Mouse (Mus musculus) spleen, postnatal 14 days (tissue): ENCODE data around the gene Cdh13.

Source experiments
- DNase-seq, 2 experiments: peaks; one replicate each; pipeline ENCODE4 v3.0.0; 2021 to 2022; ENCODE audit warnings: low spot score in 2 of 2

Cdh13 gene

DNA sequence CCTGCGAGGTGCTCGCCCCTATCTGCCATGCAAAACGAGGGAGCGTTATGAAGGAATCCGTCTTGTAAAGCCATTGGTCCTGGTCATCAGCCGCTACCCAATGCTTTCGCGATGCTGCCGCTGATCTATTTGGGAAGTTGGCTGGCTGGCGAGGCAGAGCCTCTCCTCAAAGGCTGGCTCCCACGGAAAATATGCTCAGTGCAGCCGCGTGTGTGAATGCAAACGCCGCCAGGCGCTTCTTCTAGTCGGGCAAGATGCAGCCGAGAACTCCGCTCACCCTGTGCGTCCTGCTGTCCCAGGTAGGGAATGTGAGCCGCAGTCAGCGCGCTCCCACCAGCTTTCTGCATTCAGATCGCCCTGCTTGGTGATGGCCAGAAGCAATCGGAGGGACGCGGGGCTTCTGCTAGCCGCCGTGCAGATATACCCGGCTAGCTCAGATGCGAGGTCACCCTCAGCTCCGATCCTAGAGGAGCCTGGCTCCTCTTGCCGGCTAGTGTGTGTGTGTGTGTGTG is at the start of gene Cdh13:
Gene Cdh13, plus strand, starts transcription at position 134 of the 512 bp plus-strand sequence.
- DNase-seq: no peak

DNA sequence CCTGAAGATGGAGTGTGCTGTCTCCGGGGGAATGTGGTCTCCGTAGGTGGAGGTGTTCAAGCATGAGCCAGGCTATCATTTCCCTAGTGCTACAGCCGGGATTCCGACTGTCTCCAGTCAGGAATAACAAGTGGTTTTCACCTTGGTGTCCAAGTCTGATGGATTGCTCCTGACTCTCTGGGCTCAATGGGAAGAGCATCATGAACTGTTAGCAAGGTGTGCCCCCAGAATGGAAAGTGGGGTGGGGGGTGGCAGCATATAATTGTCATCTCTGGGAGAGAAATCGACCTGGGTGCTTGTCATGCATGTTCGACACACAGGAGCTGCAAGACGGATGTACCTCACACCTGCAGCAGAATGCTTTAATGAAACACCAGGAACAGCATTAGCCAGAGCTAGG is 47.9 kb upstream of the Cdh13 start:
- DNase-seq: no peak

DNA sequence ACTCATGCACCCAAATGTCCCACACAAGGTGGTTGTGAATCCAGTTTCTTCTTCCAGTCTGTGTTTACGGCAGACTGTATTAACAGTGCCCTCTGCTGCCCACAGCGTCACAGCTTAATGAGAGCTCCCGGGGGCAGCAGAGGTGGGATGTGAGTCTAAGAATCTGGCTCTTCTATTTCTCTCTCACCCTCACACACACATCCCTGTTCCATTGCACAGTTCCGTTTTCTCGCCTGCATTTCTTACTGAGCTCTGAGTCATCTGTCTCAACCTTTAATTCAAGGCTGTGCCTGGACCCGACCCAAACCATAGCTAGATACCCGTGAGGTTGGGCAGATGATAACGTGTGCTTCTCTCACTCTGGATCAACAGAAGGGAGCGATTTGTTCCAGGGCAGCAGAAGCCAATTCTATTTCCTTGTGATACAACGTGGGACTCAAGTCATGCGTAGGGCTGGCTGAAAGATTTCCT is 46.3 kb upstream of the Cdh13 start:
- DNase-seq: no peak

DNA sequence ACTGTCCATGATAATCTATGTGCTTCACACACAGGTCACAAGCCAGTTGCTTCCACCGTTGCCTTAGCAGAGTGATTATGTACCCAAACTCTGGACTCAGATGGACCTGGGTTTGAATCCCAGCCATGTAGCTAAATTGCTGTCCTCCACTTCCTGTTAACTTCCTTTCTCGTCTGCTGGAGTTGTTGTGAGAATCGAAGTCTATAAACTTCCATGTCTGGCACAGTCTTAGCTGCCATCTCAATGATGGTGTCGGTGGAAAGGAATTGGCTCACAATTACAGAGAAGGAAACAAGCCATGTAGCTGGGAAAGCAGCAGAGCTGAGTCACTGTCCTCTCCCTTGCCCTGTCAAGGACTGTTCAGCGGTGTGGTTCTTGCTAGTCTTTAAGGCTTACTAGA is 45.4 kb upstream of the Cdh13 start:
- DNase-seq: no peak

DNA sequence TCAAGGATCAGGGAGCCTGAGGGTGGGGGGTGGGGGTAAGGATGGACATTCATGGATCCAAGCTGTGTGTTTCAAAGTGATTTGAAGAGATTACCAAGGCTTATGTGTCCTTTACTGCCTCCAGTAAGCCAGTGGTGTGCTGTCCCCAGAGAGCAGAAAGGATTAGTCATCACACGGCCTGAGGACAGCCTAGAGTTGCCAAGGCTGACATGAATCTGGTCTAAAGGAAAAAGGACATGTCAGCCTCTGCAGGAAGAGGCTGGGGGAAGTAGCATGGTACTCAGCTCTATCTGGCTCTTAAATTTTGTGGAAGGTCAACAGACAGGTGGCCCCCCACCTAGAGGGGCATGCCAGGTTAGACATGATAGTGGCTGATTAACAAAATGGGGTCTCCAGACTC is 44.3 kb upstream of the Cdh13 start:
- no peak for DNase-seq

DNA sequence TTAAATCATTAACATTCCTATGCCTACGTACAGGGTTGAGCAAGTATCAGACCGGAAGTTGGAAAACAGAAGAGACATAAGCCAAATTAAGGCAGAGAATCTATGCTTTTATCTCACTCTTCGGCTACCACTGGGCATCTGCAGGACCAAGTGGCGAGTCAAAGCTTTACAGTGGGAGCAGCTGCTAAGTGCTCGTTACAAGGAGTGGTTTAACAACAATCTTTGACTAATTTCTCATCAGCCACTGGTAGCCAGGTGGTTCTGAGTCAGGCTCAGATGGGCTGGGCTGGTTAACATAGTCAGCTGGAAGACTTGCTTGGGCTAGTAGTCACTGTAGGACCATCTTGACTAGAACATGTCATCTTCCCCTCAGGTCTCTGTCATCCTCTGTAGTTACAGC is 34.2 kb upstream of the Cdh13 start:
- no peak for DNase-seq

DNA sequence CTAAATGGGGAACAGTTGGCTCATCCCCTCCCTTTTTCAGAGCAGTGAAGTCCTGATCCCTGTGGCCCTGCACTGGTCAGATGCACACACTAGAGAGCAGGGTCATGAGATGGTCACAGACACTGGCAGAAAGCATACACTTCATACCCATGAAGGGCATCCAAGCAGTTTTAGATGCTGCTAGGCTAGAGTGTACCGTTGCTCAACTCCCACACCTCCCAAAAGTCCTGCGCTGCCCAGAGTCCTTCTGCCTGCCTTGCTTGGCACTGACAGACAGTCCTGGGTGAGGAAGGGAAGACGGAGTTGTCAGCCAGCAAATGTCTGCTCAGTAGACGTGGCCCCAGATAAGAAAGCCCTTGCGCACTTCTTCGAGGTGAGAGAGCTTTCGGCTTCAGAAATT is 33.6 kb upstream of the Cdh13 start:
- DNase-seq: no peak

DNA sequence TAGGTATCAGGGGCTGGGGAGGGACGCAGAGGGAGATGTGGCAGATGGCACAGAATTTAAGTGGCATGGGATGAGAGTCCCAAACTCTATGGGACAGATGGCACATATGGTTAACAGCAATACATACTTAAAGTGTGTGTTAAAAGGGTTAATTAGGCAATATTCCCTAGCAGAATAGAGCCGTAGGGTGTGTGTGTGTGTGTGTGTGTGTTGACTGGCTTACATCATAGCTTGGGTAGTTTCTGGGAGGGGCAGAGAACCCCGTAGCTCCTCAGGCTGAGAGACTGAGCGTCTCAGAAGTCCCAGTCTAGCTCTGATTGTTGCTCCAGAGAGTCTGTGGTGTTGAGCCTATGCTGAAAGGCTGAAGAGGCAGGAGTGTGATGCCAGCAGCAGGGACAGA is 20.4 kb upstream of the Cdh13 start:
- no peak for DNase-seq

DNA sequence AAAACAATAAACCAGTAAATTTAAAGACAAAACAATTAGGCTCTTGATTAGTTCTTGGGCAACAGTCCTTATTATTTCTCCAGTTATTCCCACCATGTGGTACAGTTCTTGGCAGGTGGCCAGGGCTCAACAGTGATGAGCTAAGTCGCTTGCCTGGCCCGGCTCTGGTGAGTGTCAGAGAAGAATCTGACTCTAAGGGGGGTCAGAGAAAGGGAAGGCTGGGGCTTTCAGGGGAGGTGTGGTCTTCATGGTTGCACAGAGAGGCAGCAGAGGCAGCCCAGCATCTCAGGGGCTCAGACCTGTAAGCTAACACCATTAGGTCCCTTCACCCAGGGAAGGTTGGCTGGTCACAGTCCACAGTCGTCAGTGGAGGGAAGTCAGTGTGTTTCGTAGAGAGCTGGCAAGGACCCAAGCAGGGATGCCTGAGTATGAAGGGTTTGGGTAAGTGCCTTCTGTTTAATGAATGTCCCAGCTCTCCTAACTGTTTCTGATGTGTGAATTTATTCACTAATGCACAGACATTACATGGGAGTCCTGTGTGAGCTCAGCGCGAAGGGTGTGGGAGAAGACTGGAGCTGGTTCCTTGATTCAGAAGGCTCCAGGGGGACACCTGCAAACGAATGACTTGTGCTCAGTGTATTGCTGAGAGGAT is 12.7 kb upstream of the Cdh13 start:
- no peak for DNase-seq

DNA sequence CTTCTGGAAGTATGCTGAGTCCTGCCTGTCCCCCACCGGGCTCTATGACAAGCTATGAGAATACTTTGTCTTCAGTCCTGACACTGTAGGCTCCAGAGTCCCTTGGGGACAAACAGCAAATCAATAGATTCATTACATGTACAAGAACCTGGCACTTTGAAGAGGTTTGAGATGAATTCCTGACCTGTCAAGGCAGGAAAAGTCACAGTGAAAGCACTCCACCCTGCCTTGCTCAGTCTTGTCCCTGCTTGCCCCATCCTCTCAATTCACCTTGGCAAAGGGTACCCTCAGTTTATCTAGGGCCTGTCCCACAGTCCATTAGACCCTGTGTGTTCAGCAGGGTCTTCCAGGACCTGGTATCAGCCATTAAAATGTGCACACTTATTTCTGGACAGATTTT is 11.0 kb upstream of the Cdh13 start:
- DNase-seq: no peak

DNA sequence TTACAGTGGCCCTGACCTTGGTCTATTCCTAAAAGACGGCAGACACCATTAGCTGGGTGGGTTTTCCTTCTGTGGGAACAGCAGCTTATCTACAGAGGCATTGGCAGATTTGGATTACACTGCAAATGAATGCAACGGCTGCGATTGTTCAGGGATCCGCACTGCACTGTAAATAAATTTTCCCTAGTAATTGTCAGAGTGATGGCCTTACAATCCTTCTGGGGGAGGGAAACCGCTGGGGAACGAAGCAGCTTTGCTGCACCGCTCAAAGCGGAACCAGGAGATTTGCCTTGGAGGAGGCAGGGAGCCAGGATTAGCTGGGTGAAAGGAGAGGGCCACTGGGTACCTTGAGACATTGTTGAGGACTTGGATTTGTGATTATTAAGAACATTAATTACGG is 9.3 kb upstream of the Cdh13 start:
- DNase-seq: no peak

DNA sequence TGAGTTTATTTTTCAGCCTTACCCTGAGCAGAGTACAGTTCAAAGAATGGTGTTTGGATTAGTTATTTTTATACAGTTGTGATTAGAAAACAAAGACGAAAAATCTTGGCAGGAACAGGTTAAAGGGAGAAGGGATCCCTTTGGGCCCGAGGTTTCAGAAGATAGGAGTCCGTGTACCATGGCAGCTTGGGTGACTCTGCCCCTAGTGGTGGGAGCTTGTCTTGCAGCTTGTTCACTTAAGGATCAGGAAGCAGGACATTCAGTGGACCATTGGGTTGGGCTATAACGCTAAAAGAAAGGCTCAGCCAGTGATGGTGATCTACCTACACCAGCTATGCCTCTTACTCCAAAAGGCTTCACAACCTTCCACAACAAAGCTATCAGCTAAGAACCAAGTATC is 8.8 kb upstream of the Cdh13 start:
- DNase-seq: no peak

DNA sequence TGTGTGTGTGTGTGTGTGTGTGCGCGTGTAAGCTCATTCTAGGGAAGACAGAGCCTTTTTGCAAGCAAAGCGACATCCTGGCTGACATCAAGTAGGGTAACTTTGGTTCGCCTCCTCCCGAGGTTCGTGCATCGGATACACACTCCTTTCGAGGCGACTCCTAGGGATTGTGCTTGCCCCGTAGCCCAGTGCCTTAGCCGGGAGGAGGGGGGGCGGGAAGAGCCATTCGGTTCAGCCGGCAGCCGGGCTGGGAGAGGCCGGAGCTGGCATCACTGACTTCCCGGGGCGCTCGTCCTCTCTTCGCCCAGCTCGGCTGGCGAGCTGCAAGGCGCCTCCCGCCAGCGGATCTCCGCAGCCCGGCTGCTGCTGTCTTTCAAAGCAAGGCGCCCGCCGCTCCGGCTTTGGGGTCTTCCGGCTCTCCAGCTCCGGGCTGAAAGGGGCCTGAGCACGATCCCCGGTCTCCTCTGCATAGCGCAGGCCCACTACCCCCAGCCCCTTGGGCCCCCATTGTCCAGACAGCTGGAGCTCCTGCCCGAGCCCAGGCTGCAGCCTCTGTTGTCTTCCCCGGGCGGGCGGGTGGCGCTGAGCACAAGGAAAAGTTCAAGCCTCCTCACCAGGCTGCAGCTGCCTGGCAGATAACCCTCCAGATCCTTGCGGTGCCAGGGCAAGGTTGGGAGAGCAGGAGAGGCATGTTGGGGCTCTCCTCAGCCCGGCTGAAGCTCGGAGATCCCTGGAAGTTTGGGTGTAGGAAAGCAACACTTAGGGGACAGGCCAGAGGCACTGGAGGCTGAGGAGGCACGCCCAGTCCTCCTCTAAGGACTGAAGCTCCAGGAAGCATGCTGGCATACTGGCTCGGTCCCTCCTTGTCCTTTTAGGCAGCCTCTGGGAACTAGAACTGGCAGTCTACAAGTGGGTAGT is 838 bp downstream of the Cdh13 start:
- no peak for DNase-seq

DNA sequence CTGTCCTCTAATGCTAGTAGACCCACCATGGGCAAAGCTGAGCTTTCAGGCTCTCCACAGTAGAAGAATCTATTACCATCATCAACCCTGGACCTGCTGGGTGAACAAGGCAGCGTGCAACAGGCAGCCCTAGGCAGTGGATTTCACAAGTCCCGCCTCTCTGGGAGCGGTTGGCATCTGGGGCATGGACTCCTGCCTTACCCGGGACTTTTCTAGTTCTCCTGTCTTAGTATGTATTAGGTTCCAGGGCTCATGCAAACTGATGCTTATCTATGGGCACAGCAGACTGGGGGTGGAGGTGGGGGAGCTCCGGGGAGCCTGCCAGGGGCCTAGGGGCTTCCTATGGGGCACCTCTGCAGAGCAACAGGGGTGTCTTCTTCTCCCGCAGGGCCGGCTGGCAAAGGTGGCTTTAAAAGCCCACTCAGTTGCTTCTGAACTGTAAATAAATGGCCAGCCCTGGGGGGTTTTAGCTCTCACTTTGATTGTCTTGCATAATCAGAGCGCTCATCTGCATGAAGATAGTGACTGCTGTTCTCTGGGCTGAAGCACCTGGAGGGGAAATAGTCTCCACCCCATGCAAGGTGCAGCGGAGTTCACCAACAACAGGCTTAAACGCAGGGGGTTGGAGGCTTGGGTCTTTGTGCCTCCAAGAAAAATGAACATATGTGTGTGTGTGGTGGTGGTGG is 2.2 kb downstream of the Cdh13 start:
- no peak for DNase-seq

DNA sequence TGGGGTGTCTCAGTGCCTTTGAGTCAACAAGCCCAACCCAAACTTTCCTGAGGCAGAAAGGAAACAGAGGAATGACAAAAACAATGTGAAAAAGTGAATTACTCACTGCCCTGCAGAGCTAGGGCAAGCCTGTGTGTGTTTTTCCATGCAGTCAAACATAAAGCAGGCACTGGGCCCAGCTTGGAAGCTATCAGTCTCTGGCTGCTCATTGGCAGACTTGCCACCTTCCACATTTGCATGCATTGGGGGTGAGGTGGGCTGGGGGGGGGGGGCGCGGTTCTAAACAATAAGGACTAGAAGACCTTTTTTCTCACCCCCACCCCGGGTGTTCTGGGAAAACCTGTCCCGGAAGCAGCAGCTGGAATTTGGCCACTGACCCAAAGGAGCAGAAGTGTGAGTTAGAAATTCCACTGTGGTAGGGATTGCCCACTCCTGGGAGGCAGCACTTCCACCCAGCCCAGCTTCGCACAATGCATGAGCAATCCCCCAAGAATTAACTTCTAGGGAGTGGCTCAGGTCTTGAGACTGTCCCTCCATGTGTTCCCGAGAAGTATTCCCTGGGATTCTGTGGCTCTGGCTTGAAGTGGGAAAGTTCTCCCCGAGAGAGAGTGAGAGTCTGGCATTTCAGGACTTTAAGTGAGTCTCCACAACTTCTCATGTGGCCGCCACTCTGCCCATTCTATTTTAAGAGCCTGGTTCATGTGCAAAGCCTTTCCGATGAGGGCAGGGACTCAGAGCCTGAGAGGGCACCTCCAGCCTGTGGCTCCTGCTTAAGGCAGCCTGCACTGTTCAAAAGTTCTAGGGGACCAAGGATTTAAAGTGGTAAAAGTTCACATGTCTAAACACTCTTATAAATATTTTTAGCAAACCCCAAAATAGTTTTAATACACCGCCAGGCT is 3.0 kb downstream of the Cdh13 start:
- no peak for DNase-seq

DNA sequence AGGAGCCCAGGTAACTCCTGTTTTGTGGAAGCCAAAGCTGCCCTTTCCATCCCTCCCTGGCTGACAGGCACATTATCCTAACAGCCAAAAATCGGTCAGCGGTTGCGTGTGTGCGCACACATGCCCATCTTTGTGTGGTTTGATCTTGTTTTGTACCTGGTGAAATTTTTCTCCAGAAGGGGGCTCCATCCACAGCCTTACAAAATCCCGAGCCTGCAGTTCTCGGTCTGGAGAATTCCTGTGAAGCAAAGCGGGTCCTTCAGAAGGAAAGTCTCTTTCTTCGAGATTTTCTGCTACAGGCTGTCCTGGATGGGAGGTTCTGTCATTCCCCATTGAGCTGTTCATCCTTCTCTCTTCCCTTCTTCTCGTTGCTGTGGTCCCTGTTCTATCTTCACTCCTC is 4.0 kb downstream of the Cdh13 start:
- no peak for DNase-seq

DNA sequence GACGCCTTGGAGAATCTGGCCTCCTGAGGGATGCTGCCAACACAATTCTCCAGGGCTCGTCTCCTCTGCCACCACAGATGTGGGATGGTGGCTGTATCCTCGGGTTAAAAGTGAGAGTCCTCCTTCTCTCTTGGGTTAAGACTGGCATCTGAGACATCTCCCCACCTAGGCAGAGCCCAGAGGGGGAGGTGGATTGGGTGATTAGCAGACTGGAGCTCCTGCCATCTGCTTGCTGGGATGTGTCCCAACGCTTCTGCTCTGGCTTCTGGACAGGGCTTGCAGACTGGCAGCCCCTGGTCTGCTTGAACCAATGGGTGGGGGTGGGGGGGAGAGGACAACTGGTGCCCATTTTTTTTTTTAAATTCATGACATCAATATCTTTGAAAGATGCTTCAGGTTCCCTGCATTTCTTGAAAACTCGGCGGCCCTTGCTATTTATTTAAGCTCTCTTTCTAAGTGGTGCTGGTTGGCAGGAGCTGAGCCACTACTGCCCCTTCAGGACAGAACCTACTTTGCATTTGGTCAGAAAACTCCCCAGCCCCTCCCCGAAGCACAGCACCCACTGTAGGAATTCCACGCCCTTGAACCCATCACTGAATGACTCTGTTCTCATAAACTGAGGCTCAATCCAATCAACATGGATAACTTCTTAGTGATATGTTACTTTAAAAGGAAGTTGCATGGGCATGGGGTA is 4.9 kb downstream of the Cdh13 start:
- no peak for DNase-seq

DNA sequence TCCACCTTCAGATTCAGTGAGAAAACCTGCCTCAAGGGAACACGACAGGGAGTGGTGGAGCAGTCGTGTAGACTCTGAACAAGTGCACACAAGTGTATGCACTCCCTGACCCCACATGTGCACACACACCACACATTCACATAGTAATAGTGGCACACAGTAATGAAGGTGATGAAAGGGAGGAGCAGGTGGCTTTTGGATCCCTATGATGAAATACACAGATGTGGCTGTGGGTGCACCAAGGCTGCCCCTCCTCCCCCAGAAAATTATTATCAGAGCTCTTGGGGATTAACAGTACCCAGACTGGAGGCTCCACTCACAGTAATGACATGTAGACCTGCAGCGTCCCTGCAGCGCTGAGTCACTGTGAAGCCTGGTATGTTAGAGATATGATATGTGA is 5.6 kb downstream of the Cdh13 start:
- no peak for DNase-seq

DNA sequence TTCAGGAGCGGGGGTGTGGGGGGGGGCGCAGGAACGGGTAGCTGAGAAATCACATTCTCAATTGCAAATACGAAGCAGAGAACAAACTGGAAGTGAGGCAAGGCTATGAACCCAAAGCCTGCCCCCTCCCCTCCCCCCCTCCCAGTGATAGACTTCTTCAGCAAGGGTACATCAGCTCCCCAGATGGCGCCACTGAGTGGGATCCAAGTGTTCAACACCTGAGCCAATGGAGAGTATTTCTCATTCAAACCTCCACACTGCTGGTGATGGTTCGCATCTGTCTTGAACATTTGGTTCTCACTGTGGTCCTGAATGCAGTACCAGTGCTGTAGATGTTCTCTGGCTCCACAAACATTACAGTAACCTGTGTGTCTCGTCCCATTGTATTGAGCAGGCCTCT is 6.0 kb downstream of the Cdh13 start:
- no peak for DNase-seq

DNA sequence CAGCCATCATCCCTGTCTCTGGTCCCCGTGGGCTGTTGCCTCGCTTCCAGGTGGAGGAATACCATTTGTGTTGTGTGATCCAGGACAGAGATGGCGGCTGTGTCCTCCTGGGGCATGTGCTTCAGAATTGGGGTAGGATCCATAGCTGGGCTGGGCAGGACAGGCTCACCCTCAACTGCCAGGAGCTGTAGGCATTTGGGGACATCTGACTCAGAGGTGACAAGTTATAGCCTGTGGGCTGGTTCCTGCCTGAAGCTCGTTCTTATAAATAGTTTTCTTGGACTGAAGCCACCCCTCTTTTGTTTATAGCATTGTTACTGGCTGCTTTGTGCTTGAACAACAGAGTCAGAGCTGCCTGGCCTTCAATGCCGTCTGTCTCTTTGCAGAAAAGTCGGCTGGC is 6.7 kb downstream of the Cdh13 start:
- no peak for DNase-seq

DNA sequence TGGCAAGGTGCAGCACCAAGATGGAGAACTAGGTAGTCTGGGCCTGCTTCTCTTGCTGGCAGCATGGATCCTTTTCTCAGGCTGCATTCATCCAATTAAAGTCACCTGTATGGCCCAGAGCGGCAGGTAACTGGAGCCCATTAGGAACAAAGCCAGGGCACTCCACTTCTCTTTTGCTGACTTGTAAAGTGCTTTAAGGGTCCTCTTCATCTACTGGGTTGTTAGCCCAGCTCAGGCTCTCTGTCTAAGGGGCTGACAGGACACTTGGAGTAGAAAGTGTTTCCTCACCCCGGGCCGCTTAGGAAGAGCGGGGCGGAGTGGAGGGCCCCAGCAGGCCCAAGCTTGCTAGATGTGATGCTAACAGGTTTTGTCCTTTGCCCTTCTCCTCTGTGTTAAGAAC is 12.9 kb downstream of the Cdh13 start:
- no peak for DNase-seq
